Mouse (Mus musculus): ENCODE data around the gene 6030445D17Rik. TPM values are rescaled to one million over a fixed set of nuclear protein-coding genes. Genes with fewer than 3 reads are reported as not detected.
A peak's percentile ranks its signal among the peaks of the same experiment; 100 is the strongest.

6030445D17Rik gene
- polyA plus RNA-seq, 1 experiment = 0.34 TPM

DNA sequence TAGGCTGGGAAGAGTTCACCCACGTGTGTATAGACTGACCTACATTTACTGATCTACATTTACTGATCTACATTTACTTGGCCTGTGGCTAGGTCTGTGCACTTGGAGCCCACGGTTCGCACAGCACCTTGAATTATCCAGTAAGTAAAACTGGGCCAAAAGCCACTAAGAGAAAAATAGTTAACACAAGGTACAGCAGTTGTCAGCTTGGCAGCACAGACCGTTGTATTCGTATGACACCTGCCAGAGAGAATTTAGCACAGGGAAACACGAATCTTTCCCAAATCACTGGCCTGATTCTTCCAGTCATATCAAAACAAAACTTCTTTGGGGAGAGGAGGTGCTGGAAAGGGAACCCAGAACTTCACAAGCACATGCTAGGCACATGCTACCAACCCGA is 3.8 kb upstream of the 6030445D17Rik start:
- DNase-seq (ENCODE audit: extremely low spot score in 1 of 2, low spot score in 1 of 2) = no peak

DNA sequence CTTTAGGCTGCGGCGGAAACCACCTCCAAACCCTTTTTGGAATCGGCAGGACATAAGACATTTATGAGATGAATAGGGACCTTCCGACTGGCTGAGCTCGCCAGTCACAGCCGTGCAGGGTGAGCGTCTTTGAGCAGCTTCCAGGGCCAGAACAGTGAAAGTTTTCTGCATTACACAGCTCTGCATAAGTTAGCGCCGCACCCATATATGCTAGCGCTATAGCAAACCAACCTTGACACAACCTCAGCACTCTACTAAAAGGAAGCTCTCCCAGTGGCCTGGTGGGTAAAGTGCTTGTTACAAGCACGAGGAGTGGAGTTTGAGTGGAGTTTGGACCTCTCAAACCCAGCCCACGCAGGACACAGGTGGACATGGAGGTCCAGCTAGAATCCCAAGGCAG is 2.8 kb upstream of the 6030445D17Rik start:
- DNase-seq (ENCODE audit: extremely low spot score in 1 of 2, low spot score in 1 of 2) = no peak

DNA sequence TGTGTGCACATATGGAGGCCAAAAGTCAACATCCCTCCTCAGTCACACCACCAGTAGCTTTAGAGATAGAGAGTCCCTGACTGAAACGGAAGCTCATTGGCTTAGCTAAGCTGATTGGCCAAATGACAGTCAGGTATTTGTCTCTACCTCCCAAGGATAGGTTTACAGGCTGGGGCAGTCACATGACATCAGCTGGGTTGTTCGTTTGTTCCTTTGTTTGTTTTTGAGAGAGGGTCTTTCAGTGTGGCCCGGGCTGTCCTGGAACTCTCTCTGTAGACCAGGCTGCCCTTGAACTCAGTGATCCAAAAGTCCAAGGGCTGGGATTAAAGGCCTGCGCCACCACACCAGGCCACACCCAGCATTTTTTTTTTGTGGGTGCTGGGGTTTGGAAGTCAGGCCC is 844 bp upstream of the 6030445D17Rik start:
- DNase-seq (ENCODE audit: extremely low spot score in 1 of 2, low spot score in 1 of 2) = no peak

DNA sequence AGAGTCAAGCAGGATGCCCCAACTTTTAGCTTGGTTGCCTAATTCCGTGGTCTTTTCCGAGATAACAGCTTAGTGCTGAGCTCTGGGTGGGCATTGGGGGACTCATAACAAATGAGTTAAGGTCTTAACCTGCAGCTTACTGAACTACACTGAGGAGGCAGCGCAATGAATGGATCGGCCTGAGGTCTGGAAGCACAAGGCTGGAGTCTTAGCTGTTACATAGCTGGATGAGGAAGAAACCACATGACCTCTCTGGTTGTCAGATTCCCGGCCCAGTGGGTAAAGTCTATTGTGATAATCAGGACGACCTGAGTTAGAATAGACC is 327 bp upstream of the 6030445D17Rik start:
- DNase-seq (ENCODE audit: extremely low spot score in 1 of 2, low spot score in 1 of 2) = peak in 1 of 2 experiments; percentile 23

DNA sequence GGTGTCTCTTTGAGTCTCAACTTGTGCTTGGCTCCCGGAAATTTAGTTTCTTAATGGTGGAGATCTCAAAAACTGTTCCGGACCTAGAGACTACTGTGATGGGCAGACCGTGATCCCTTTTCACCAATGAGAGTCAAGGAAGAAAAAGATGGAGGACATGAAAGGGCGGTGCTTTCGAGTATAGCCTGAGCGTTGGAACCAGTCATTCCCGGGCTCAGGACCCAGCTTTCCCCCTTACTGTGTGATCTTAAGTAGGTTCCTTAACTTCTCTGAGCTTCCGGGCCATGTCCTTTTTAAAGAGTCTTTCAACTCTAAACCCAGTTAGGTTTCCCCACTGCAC is 759 bp downstream of the 6030445D17Rik start:
- DNase-seq (ENCODE audit: extremely low spot score in 1 of 2, low spot score in 1 of 2) = peak in 1 of 2 experiments; percentile 39

DNA sequence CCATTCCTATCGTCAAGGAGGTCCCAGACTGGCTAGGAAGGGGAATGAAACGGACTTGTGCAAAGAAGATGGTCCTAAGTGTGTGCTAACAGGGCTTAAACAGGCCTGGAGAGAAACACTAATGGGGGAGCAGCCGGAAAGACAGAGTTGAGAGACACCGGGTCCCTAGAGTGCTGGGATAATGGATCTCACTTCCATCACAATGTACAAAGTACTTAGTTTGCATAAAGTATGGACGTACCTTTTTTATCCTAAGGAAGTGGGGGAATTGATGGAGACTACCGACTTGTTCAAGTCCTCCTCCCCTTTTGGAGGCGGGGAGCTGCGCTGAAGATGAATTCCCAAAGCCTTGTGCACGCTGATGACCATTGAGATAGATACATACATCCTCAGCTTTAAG is 1.4 kb downstream of the 6030445D17Rik start:
- no peak for DNase-seq (ENCODE audit: extremely low spot score in 1 of 2, low spot score in 1 of 2)

DNA sequence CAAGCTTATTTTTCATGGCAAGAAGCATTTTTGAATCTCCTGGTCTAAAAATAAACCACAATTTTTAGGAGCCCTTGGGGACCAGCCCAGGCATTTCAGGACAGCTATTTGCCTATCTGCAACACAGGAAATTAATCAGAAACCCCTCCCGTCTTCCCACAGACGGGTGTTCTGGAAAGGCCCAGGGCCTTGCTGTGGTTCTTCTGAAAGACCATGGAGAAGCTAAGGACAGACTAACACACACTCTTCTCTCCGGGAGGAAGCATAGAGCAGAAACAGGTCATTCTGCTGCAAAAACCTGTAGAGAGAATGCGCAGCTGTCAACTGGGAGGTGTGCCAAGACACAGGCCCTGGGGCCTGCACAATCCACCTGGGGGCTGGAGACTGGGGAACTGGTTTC is 4.2 kb downstream of the 6030445D17Rik start:
- no peak for DNase-seq (ENCODE audit: extremely low spot score in 1 of 2, low spot score in 1 of 2)

DNA sequence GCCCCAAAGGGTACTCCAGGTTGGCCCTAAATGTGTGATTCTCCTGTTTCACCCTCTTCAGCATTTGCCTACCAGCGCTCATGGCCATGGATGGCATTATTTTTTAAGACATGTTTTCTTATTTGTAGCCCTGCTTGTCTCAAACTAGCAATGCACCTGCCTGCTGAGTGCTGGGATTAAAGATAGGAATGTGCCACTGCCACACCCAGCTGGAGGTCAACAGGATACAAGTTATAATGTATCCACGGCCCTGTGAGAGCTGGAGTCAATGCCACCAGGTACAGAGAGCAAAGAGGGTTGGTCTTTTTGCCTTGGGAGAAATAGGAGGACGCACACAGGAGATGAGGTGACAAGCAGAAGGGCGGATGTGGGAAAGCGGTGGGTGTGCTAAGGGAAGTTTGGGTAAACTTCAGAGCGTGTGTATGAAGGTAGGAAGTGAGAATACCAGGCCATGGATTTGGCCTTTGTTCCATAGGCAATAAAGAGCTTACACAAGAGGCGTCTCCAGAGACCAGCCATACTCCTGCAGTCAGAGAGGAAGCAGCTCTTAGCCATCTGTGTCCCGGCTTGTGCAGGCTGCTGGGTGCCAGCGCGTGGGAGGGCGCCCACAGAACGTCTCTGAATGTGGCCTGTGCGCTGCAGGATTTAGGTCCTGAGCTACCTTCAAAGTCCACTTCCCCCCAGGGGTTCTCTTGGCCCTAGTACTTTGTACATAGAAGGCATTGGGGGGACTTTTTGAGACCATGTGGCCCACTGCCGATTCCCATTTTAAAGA is 6.7 kb downstream of the 6030445D17Rik start:
- peak; percentile 51 to 76 for DNase-seq (ENCODE audit: extremely low spot score in 1 of 2, low spot score in 1 of 2)

DNA sequence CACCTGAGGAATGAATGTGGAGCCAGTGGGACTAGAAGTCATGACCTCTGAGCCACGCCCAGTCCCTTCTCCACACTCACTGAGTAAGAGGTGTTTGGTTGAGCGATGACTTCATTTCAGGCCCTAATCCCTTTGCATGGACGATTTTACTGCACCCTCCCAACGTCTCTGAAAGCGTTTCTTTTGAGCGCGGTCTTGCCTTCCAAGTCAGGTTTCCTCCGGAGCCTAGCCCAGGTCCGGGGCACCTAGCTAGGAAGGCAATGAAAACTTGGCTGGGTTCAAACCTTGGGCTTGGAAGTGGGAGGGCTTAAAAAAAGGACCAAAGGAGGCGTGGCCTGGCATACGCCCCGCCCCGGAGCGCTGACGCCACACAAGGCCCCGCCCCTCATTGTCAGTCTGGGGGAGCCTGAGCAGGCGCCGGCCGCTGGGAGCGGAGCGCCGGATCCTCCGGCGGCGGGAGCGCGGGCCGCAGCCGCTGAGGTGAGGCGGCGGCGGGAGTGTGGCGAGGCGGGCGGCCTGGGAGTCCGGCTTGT is 7.4 kb downstream of the 6030445D17Rik start, which contains the start of gene Luzp1:
Luzp1 (plus strand) TSS at position 391 of the 533 bp plus-strand sequence.
- DNase-seq (ENCODE audit: extremely low spot score in 1 of 2, low spot score in 1 of 2) = peak; percentile 86 to 96

DNA sequence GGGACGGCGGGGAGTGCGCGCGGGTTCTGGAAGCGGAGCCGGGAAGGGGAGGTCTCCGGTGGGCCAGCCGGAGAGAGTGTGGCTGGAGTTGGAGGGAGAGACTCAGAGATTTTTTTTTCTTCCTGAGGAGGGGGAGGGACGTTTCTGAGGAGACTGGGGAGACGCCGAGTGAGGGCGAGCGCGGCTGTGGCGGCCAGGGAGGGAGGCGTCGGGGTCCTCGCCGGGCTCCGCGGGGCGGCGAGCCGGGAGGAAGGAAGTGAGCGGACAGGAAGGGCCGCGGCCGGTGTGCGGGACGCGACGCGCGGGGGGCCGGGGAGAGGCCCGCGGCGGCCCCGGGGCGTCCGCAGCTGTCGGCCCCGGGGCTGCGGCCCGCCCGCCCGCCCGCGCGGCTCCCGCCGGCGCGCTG is 7.9 kb downstream of the 6030445D17Rik start:
- DNase-seq (ENCODE audit: extremely low spot score in 1 of 2, low spot score in 1 of 2) = peak in 1 of 2 experiments; percentile 52

DNA sequence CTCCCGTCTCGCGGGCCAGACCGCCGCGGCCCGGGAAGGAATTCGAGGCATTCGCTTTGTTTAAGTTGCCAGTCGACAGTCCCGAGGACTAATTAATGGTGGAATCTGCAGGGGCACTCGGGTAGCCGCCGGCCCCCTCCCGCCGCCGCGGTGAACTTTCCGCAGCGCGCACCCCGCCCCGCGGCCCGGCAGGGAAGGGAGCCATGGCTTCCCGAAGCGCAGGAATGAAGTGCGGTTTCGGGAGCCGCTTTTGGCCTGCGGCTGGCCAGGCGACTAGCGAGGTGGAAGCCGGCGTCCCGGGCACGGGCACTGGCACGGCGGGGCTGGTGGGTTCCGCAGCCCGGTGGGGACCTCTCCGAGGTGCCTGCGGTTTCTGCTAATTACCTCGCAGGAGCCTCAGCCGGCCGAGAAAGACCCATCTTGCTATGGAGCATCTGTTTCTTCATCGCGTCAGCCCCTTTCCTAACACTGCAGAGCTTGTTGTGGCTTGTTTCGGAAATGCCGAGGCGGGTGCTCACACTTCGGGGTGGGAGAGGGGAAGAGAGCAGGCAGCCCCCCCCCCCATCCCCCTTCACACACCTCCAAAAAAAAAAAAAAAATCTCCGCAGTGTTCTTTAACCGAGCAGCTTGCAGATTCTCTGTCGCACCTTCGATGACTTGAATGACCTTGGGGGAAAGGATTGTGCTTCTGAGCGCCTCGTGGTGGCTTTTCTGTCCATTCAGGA is 8.5 kb downstream of the 6030445D17Rik start:
- DNase-seq (ENCODE audit: extremely low spot score in 1 of 2, low spot score in 1 of 2) = peak in 1 of 2 experiments; percentile 54

DNA sequence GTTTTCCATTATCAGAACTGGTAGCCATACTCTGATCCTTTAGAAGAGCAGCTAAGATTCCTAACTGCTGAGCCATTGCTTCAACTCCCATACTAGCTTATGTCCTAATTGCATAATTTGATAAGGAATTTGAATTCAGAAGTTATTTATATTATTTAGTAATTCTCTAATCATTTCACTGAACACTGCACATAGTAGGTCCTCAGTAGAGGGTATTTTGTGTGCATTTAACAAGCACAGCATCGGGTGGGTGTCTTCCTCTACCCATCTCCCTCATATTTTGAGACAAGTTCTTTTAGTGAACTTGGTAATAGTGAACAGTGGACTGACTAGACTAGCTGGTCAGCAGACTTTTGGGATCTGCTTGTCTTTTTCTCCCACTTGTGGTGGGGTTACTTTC is 14.6 kb downstream of the 6030445D17Rik start:
- no peak for DNase-seq (ENCODE audit: extremely low spot score in 1 of 2, low spot score in 1 of 2)

DNA sequence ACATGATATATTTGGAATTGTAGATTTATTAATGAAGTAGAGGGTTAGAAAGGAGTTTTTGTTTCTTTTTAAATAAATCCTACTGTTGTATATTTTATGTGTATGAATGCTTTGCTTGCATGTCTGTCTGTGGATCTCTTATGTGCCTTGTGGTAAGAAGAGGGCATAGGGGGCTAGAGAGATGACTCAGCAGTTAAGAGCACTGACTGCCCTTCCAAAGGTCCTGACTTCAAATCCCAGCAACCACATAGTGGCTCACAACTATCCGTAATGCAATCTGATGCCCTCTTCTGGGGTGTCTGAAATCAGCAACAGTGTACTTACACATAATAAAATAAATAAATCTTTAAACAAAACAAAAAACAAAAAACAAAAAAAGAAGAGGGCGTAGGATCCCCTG is 24.5 kb downstream of the 6030445D17Rik start:
- no peak for DNase-seq (ENCODE audit: extremely low spot score in 1 of 2, low spot score in 1 of 2)

DNA sequence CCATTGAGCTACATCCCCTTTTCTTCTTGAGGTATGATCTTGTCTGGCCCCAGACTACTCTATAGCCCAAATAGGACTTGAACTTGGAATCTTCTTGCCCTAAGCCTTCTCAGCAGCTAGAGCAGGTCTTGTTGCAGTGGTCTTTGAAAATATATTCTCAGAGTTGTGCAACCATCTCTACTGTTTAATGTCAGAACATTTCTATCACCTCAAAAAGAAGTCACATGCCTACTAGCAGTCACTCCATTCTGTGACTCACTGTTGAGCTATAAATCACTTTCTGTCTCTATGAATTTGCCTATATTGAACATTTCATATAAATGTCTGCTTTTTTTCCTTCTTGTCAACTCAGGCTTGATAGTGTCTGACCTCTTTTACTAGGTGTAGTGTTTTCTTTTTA is 33.9 kb downstream of the 6030445D17Rik start:
- DNase-seq (ENCODE audit: extremely low spot score in 1 of 2, low spot score in 1 of 2) = no peak

DNA sequence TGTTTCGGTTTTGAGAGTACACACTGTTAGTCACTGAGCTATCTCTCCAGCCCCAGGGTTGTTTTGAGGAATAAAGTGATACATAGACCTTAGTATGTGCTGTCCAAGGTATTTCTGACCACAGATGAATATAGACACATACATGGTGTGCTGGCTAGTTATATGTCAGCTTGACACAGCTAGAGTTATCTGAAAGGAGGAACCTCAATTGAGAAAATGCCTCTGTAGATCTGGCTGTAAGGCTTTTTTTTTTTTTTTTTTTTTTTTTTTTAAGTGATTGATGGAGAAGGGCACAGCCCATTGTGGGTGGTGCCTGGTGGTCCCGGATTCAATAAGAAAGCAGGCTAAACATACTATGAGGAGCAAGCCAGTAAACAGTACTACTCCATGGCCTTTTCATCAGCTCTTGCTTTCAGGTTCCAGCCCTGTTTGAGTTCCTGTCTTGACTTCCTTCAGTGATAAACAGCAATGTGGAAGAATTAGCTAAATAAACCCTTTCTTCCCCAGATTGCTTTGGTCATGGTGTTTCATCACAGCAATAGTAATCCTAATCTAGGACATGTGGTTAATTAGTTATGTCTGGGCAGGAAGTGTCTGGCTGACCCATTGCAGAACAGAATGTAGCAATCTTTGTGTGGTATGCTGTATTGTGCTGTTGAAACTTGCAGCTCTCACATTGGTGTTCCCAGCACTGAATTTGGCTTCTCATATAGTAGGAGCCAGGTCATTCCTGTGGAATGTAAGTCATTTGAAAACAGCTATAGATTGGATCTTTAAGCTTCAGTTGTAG is 43.6 kb downstream of the 6030445D17Rik start:
- DNase-seq (ENCODE audit: extremely low spot score in 1 of 2, low spot score in 1 of 2) = no peak

DNA sequence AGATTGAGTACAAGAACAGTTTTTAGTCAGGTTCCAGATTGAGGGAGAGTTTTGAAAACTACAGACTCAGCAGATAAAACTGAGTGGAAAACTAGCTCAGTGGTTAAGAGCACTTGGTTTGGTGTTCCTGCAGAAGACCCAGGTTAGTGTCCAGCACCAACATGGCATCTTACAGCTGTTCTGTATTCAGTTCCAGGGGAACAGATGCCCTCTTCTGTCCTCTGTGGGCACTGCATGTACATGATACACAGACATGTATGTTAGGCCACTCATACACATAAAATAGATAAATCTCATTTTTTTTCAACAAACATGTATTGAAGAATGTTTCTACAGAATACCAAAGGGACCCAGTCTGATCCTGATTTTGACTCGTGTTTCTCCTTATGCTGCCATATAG is 47.8 kb downstream of the 6030445D17Rik start:
- no peak for DNase-seq (ENCODE audit: extremely low spot score in 1 of 2, low spot score in 1 of 2)

DNA sequence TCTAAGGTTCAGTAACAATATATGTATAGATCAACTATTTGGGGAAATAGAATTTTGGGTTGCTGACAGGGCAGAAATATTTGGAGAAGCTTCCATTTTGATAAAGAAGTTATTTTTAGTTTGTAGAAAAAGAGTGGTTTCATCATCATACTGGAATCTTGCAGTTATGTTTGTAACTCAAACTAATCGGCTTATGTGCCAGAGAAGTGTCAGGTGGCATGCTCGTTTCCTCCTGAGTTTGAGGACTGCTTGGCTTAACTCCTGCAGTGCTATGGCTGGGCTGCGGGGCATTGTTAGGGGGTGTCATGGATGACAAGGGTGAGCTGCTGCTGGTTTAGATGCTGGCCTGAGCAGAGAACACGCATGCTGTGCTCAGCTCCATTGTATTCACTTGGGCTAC is 49.7 kb downstream of the 6030445D17Rik start:
- DNase-seq (ENCODE audit: extremely low spot score in 1 of 2, low spot score in 1 of 2) = no peak

DNA sequence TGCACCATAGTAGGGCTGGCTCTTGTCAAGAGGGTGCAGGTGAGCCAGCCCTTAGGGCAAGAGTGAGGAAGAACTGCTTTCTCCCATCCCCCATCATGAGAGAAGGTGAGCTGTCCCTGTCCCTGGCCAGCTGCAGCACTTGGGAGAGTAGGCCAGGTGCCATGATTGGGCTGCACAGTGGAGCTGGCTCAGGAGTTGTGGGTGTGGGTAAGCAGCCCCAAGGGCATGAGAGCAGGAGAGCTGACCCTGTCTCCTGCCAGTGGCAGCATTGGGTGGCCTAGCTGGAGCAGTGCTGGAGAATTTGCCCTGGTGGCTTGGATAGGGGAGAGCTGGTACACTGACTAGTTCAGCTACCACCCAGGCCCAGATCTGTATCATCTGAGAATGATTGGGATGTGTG is 50.9 kb downstream of the 6030445D17Rik start:
- no peak for DNase-seq (ENCODE audit: extremely low spot score in 1 of 2, low spot score in 1 of 2)

All from frontal cortex, adult 2 months (tissue).